Mouse (Mus musculus) splenic B cell, adult 2 months (primary cell): ENCODE measurements around the gene Slc22a14.

Experiments used
- DNase-seq: peaks from one replicate; pipeline ENCODE4 v3.0.0-alpha.2; 2011; ENCODE audit warnings: low read depth, low spot score
- H3K27me3 ChIP-seq: 2 replicates; pipeline ENCODE4 v1.6.1; 2012; ENCODE audit warnings: mild to moderate bottlenecking, low read length, moderate library complexity, mixed read lengths; ENCODE audit not compliant: control insufficient read depth, poor library complexity, insufficient read depth, severe bottlenecking
- H3K36me3 ChIP-seq: 2 replicates; pipeline ENCODE4 v1.6.1; 2012; ENCODE audit warnings: mild to moderate bottlenecking, low read length, moderate library complexity, mixed read lengths; ENCODE audit not compliant: control insufficient read depth, poor library complexity, insufficient read depth, severe bottlenecking

The Slc22a14 gene

DNA sequence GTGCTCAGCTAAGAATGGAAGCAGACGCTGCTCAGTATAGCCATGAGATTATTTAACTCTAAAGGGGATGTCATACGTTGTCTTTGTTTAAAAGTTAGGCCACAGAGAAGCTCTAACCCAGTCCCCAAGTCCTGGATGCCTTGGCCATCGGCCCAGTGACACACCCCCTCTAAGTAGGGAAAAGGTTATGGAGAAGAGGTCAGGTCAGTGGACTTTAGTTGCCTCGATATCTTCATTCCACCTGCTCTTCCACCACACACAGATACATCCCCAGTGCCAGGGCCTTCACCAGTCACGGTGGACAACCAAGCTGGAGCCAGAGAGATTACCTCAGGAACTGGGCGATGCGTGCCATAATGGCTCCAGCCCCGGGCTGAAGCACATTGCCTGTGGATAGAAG is 209.9 kb downstream of the Slc22a14 start:
- no peak for DNase-seq
- Histone ChIP-seq H3K27me3 (no peaks in the 10 kb centered on the region), H3K36me3 (no peaks in the 10 kb centered on the region)

DNA sequence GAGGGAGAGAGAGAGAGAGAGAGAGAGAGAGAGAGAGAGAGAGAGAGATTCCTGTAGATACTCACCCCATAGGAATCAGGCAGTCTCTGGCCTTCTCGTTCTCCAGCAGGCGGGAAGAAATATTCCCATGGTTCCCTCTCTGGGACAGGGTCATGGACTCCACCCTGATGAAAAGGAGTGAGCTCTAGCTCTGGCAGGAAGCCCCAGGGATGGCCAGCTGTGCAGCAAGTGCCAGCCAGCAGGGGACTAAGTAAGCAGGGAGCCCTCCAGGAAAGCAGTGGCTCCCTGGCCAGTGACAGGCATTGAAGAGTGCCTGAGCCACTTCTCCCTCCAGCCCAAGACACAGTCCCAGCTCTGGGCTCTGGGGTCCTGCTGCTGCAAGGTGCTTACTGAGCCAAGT is 213.6 kb downstream of the Slc22a14 start:
- Histone ChIP-seq H3K27me3 (no peaks in the 10 kb centered on the region), H3K36me3 (no peaks in the 10 kb centered on the region)
- no peak for DNase-seq

DNA sequence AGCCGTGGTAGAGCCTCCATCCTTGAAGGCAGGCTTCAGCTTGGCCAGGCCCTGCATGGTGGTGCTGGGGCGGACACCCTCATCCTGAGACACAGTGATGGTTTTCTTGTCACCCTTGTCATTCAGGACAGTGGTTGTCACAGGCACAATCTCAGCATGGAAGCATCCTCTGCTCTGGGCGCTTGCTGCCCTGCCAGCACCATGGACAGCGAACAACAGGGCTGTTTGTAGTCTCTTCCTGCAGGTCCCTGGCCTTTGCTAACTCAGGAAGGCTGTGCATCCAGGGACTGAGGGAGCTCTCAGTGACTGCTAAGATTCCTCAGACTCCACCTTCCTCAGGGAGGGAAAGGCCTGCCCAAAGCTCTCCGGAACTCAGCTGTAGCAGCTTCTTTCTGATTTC is 215.8 kb downstream of the Slc22a14 start:
- Histone ChIP-seq H3K27me3 (no peaks in the 10 kb centered on the region), H3K36me3 (no peaks in the 10 kb centered on the region)
- DNase-seq, result peak; percentile 10

DNA sequence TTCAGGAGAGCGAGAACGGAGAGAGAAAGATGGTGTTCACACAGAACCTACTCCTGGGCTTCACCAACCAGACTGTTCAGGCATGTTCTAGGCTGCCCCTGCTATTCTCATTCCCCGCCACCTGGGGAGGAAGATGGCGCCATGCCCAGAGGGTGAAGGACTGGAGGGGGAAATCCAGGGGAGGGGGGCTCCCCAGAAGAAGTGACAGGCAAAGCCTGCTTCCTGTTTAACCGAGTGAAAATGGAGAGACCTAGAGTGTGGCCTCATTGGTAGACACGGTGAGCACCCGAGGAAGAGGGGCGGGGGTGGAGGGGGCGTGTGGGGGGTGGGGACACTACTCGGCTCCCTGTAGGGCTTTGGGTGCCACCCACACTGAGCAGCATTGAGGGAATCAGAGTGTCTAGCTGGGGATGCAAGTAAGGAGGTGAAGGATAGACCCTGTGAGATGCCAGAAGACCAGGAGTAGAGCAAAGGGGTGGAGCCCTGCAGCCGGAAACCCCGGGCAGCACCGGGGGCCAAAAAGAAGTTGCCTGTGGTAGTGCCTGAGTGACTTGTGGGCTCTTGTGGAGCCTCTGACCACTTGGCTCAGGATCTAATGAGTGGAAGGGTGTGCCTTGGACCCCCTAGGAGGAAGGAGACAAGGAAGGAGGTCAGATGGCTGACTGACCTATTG is 219.1 kb downstream of the Slc22a14 start:
- H3K27me3 ChIP-seq, result no peaks in the 10 kb centered on the region
- DNase-seq, result no peak
- H3K36me3 ChIP-seq, result no peaks in the 10 kb centered on the region

DNA sequence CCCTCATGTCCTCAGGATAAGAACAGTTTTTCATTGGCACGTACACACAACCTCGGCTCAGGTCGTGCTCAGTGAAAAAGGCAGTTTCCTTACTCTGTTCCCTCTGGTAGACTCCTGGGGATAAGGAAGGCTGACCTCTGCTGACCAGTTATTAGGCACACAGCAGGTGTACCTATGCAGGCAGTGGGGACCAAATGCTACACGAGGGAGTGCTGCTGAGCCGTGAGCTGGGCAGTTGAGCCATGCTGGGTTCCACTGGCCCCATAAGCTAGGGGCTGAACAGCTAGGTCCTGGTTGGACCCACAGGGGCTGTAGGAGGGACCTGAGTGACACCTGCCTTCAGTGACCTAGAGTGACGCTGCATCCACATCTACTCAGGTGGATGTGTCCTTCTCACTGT is 219.7 kb downstream of the Slc22a14 start:
- Histone ChIP-seq H3K27me3 (no peaks in the 10 kb centered on the region), H3K36me3 (no peaks in the 10 kb centered on the region)
- no peak for DNase-seq

DNA sequence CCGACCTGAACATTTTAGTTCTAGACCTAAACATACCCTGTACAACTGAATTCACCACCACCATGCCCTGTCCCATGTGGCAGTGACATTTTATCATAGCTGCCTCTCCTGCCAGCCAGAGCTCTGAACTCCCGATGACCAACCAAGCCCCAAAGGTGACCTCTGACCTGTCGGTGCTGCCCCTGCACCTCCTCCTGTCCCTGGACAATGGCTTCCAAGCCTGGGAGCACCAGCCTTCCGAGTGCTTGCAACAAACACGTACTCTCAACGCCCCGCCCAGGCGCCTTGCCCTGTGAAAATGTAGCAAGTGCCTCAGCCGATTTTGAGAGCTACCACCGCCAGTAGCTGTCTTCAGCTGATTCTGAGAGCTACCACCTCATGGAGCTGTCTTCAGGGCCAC is 220.2 kb downstream of the Slc22a14 start:
- DNase-seq, result no peak
- no peaks in the 10 kb centered on the region for H3K36me3 ChIP-seq
- no peaks in the 10 kb centered on the region for H3K27me3 ChIP-seq

DNA sequence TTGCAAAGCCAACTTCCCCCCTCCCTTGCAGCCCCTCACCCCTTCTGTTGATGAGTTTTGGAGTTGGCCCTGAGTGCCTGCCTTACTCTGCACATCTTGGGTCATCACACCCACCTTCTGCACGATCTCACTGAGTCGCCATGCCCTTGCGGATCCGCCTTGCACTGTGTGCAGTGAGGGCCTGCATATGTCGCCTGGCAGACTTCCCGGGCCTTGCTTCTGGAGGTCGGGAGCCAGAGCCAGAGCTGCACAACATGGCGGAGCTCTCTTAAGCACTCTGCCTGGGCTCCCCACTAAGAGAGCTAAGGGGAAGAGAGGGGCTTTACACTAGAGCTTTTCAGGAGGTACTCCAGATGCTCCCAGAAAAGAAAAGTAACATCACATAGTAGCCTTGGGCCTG is 220.7 kb downstream of the Slc22a14 start:
- DNase-seq, result no peak
- Histone ChIP-seq H3K36me3 (no peaks in the 10 kb centered on the region), H3K27me3 (no peaks in the 10 kb centered on the region)

DNA sequence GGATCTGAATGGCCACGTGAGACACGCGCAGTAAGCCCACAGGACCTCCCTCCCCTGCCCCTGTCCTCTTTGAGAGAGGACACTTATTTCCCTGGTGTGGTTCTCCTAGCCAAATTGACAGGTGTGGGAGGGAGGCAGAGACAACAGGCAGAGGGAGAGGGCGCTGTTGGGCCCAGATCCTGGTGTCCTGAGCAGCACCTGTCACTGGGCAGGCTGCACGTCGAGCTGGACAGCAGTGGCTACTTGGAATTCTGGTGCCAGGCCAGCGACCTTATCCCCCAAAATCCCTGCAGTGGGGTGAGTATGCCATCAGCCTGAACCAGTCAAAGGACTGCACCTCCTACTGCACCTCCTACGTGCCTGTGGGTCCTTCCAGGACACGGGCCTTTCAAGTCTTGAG is 222.0 kb downstream of the Slc22a14 start:
- DNase-seq, result no peak
- Histone ChIP-seq H3K36me3 (no peaks in the 10 kb centered on the region), H3K27me3 (no peaks in the 10 kb centered on the region)

DNA sequence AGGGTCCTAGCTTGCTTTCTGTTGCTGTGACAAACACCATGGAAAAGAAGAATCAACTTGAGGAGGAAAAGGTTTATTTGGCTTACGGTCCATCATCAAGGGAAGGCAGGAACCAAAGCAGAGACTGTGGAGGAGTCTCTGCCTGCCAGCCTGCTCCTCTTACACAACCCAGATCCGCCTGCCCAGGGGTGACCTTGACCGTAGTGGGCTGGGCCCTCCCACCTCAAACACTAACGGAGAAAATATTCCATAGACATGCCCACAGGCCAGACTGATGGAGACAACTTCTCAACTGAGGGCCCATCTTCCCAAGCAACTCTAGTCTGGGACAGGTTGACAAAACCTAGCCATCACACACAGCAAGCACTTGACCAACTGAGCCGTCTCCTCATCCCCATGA is 223.3 kb downstream of the Slc22a14 start:
- Histone ChIP-seq H3K27me3 (no peaks in the 10 kb centered on the region), H3K36me3 (no peaks in the 10 kb centered on the region)
- DNase-seq, result no peak

DNA sequence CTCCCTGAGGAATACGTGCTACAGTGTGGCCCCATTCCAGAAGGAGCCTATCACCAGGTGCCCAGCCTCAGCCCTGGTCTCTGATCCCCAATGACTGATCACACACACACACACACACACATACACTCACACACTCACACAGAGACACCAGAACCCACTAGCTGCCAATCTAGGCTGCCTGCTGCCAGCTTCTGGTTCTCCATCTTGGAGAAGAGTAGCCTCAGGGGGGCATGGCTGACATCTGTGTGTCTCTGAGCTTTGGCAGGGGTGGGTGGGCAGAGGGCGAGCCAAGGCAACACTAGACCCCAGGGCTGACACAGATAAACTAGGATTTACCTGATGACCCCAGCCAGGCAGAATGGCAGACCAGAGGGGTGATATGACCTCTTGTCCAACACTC is 226.5 kb downstream of the Slc22a14 start:
- Histone ChIP-seq H3K27me3 (no peaks in the 10 kb centered on the region), H3K36me3 (no peaks in the 10 kb centered on the region)
- no peak for DNase-seq

DNA sequence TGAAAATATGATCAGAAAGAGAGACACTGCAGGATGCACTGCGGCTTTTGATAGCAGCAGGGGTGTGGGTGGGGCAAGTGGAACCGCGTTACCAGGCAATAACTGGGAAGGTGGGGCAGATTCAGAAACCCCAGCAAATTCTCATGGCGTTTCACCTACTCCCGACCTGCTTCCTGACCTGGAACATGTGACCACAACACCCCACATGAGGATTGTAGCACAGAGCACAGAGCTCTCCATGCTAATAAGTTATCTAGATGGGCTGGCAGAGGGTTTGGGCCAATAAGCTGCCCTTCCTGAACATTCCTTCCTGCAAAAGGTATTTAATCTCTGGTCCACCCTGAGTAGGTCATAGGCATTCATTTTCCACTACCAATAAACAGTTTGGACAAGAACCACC is 234.7 kb downstream of the Slc22a14 start:
- Histone ChIP-seq H3K27me3 (no peaks in the 10 kb centered on the region), H3K36me3 (no peaks in the 10 kb centered on the region)
- DNase-seq, result no peak

DNA sequence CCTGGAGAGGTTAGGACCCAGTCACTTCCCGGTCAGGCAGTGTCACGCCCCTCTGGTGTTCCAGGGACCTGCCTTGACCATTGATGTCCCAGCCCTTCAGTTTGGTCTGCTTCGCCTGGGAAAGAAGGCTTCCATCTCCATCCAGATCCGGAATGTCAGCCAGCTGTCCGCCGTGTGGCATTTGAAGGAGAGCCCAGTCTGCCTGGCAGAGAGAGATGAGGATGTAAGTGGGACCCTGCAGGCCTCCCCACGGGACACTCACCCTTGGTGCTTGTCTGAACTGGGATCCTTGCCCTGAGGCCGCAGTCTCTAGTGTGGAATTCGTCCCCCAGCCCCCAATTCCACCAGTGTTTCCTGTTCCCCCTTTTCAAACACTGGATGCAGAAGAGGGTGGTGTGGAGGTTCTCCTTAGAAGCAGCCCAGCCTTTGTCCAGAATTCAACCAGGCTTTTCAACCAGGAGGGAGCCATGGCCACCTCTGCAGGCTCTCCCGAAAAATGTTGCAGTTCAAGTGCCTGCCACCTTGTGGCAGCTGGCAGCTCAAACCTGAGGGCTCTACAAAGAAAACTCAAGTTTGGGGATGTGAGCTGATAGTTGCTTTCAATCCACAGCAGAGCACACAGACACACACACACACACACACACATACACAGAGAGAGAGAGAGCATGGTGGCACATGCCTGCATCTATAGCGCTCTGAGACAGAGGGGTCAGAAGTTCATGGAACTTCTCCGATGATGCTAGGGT is 236.7 kb downstream of the Slc22a14 start:
- H3K27me3 ChIP-seq, result no peaks in the 10 kb centered on the region
- DNase-seq, result no peak
- no peaks in the 10 kb centered on the region for H3K36me3 ChIP-seq

DNA sequence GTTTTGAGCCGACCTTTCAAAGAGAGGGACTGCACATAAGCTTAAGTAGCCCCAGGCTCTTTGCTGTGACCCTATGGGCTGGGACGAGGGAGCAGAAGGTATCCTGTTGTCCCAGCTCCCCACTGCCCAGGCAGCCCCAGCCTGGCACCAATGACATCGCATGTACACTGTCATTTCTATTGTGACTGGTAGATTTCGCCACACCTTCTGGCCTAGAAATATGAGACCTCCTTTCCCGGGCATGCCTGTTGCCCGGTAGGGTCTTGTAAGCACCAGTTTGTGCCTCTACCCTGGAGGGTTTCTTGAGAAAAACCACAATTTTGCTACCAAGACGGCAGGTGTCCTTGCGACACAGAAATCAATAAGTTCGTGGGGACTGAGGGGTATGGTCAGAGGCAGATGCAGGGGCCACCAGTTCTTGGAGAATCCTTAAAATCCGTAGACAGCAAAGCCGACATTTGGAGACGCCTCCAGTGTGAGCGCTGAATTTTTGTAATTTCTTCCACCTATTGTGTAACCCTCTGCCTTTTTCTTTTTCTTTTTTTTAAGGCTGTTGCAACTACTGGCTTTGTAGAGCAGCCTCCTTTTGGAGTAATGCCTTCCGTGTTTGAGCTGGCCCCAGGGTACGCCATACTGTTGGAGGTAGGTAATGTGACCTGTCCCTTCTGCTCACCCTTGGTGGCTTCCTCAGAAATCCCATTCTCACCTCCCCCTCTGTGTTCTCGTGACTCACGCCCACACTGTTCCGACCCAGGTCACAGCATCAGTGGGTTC is 242.6 kb downstream of the Slc22a14 start:
- DNase-seq, result no peak
- H3K27me3 ChIP-seq, result no peaks in the 10 kb centered on the region
- no peaks in the 10 kb centered on the region for H3K36me3 ChIP-seq

DNA sequence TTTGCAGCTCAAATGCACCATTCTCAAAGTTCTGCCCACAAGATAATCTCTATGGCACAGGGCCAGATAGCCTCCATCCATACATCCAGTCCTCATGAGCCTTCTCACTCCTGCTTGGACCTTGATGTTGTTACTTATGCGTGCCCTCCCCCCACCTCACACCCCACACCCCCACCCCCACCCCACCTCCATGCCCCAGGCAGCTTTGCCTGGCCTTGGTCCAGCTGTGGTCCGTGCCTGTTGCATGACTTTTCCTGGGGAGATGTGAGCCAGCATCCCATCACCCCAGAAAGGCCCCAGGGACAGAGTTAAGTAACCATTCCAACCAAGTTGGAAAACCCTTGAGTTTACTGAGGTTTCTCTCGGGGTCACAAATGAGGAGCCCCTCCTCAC is 245.2 kb downstream of the Slc22a14 start:
- no peaks in the 10 kb centered on the region for H3K36me3 ChIP-seq
- DNase-seq, result no peak
- no peaks in the 10 kb centered on the region for H3K27me3 ChIP-seq
